Comparison of ENCODE assay signal across 25 mouse cellular contexts in the genomic region with DNA sequence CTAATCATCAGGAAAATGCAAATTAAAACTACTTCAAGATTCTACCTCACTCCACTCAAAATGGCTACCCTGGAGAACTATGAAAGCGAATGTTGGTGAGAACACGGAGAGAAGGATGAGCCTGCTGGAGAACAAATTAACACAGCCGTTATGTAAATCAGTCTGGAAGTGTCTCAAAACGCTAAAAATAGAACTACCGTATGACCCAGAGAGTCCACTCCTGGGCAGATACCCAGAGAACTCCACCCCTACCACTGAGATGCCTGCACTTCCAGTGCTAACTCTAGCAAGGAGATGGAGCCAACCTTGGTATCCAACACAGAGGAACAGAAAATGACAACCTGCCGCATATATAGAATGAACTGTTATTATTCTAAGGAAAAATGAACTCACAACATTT.
DNase-seq lines count a peak whose midpoint lies in the region; ATAC-seq and TF ChIP-seq lines count a peak whose summit lies in the region.
"Had no signal": no experiment of that assay in that cellular context is flagged by ENCODE, and none has a peak within 500 bp of the region (broad histone marks: within the 10 kb centered on the region; RNA-seq: fewer than 3 reads in every experiment).

No protein-coding gene starts in this region.

- no peaks in the 10 kb centered on the region for H3K4me1 ChIP-seq in stomach, postnatal 0 days (replicated peaks; ENCODE audit: control insufficient read depth, insufficient read depth)
- H3K4me1 ChIP-seq: embryonic facial prominence, embryonic 10.5 days; forebrain, embryonic 15.5 days; hindbrain, embryonic 10.5 days had no signal

- H3K27me3 ChIP-seq in stomach, postnatal 0 days (ENCODE audit: control insufficient read depth, insufficient read depth, low read length) = no peaks in the 10 kb centered on the region
- H3K27me3 ChIP-seq: forebrain, embryonic 15.5 days; neural tube, embryonic 13.5 days had no signal

- DNase-seq in cerebellum, postnatal 25 days = peak; percentile 30 to 52
- no peak for DNase-seq in cerebellum, adult 9-11 months
- peak; percentile 11 for DNase-seq in kidney, adult 11 months
- DNase-seq in kidney, postnatal 10 days = no peak
- peak; percentile 48 to 57 for DNase-seq in heart, adult 9 months (ENCODE audit: low spot score in 2 of 2)
- peak; percentile 10 to 34 for DNase-seq in heart, postnatal 14 days
- DNase-seq in stomach, postnatal 0 days (ENCODE audit: low spot score) = no peak
- DNase-seq: adrenal gland, adult 2 months; B cell, adult 2 months; gastrocnemius, postnatal 10 days; layer of hippocampus, postnatal 36 days; retina, postnatal 1 day; right cerebral cortex, postnatal 25 days; spleen, adult 18-20 months; thymus, postnatal 14 days had no signal

- H3K4me3 ChIP-seq in stomach, postnatal 0 days (ENCODE audit: low read depth, low read length) = no peak overlapping the region
- H3K4me3 ChIP-seq: embryonic facial prominence, embryonic 10.5 days; forebrain, embryonic 15.5 days; hindbrain, embryonic 10.5 days; midbrain, embryonic 10.5 days; myocyte; neural tube, embryonic 13.5 days had no signal

- TF ChIP-seq CTCF in stomach, postnatal 0 days (IDR thresholded peaks at IDR 0.05; ENCODE audit: low read depth) = no peak

- no peak for TF ChIP-seq EP300 in stomach, postnatal 0 days (optimal IDR thresholded peaks at IDR 0.05)

- H3K9ac ChIP-seq in stomach, postnatal 0 days (ENCODE audit: low read length) = no peak overlapping the region
- H3K9ac ChIP-seq: forebrain, embryonic 15.5 days; neural tube, embryonic 13.5 days had no signal

- H3K9me3 ChIP-seq in stomach, postnatal 0 days (ENCODE audit: control insufficient read depth, low read length) = no peaks in the 10 kb centered on the region
- H3K9me3 ChIP-seq: embryonic facial prominence, embryonic 10.5 days; forebrain, embryonic 15.5 days; hindbrain, embryonic 10.5 days; midbrain, embryonic 10.5 days; neural tube, embryonic 13.5 days had no signal

- intact Hi-C loops in heart, postnatal 14 days (cut with DNase I) = no loop called here

- no peak overlapping the region for H3K4me2 ChIP-seq in stomach, postnatal 0 days (replicated peaks; ENCODE audit: low read depth)
- H3K4me2 ChIP-seq: forebrain, embryonic 15.5 days; neural tube, embryonic 13.5 days had no signal

- no peak for ATAC-seq in stomach, postnatal 0 days (ENCODE audit: low FRiP score, low TSS enrichment)
- ATAC-seq: forebrain, embryonic 15.5 days; hindbrain, postnatal 0 days; intestine, embryonic 16.5 days; midbrain, embryonic 16.5 days had no signal

- H3K27ac ChIP-seq in stomach, postnatal 0 days (replicated peaks) = no peak overlapping the region
- H3K27ac ChIP-seq: embryonic facial prominence, embryonic 10.5 days; forebrain, embryonic 15.5 days; hindbrain, embryonic 10.5 days; hindbrain, postnatal 0 days; macrophage; midbrain, embryonic 10.5 days; neural tube, embryonic 13.5 days had no signal

- H3K36me3 ChIP-seq in stomach, postnatal 0 days (ENCODE audit: control insufficient read depth, insufficient read depth, low read length) = no peaks in the 10 kb centered on the region
- H3K36me3 ChIP-seq: embryonic facial prominence, embryonic 10.5 days; forebrain, embryonic 15.5 days; hindbrain, embryonic 10.5 days; midbrain, embryonic 10.5 days; neural tube, embryonic 13.5 days had no signal

- 65% methylated on average over 6 of the region's 6 CpGs for WGBS in stomach, postnatal 0 days

Comparison
In these comparisons a context has a peak if more than half of its experiments do, and no peak if none do; other contexts are left out.
1. DNase-seq: peak in cerebellum, postnatal 25 days (2 of 2), kidney, adult 11 months (single experiment), heart, adult 9 months (2 of 2) and heart, postnatal 14 days (2 of 2); none in cerebellum, adult 9-11 months (single experiment), kidney, postnatal 10 days (single experiment) and stomach, postnatal 0 days (single experiment).